Mouse (Mus musculus) lung, postnatal 10 days (tissue): ENCODE data around the gene Zfp13.
"Not testable (repeated sequence)": the region's sequence is repeated elsewhere in the genome, so short reads cannot be mapped to it uniquely, and the experiment has no call there.

Source experiments
- DNase-seq: peaks from one replicate; pipeline ENCODE4 v3.0.0; 2021

Zfp13 gene

GRCm38 (mm10) chr17:23598582-23599552 is at the start of gene Zfp13:
Gene Zfp13 (minus strand): TSS chr17:23599487.
- DNase-seq, result peak; percentile 97

- DNase-seq, result no peak
Measured at GRCm38 (mm10) chr17:23645894-23646293, 46.6 kb upstream of the Zfp13 start.

- no peak for DNase-seq
Measured at GRCm38 (mm10) chr17:23644613-23645495, 45.6 kb upstream of the Zfp13 start, which contains the start of gene Mmp25. Gene Mmp25 (minus strand): TSS chr17:23645277.

- no peak for DNase-seq
Measured at GRCm38 (mm10) chr17:23631241-23631640, 32.0 kb upstream of the Zfp13 start.

- peak; percentile 88 for DNase-seq
Measured at GRCm38 (mm10) chr17:23630195-23631020, 31.1 kb upstream of the Zfp13 start.

- no peak for DNase-seq
Measured at GRCm38 (mm10) chr17:23627813-23628212, 28.5 kb upstream of the Zfp13 start.

GRCm38 (mm10) chr17:23620351-23620750 is 21.1 kb upstream of the Zfp13 start:
- DNase-seq, result no peak

GRCm38 (mm10) chr17:23617087-23617486 is 17.8 kb upstream of the Zfp13 start:
- no peak for DNase-seq

- peak; percentile 71 for DNase-seq
Measured at GRCm38 (mm10) chr17:23610361-23610800, 11.1 kb upstream of the Zfp13 start.

GRCm38 (mm10) chr17:23609612-23610011 is 10.3 kb upstream of the Zfp13 start:
- DNase-seq, result no peak

- no peak for DNase-seq
Measured at GRCm38 (mm10) chr17:23605220-23605619, 5.9 kb upstream of the Zfp13 start.

- DNase-seq, result no peak
Measured at GRCm38 (mm10) chr17:23604394-23604793, 5.1 kb upstream of the Zfp13 start.

- DNase-seq, result peak; percentile 36
Measured at GRCm38 (mm10) chr17:23603542-23603941, 4.3 kb upstream of the Zfp13 start.

- DNase-seq, result peak; percentile 9
Measured at GRCm38 (mm10) chr17:23603077-23603476, 3.8 kb upstream of the Zfp13 start.

GRCm38 (mm10) chr17:23601836-23602585 is 2.7 kb upstream of the Zfp13 start:
- no peak for DNase-seq

GRCm38 (mm10) chr17:23600641-23601622 is 1.6 kb upstream of the Zfp13 start, which contains the start of gene Zscan10:
Gene Zscan10 (plus strand): TSS chr17:23600856.
- DNase-seq, result peak; percentile 6

- DNase-seq, result no peak
Measured at GRCm38 (mm10) chr17:23599605-23600063, 347 bp upstream of the Zfp13 start.

GRCm38 (mm10) chr17:23595139-23595538 is 4.1 kb downstream of the Zfp13 start:
- not testable (repeated sequence) for DNase-seq

- no peak for DNase-seq
Measured at GRCm38 (mm10) chr17:23592926-23593300, 6.4 kb downstream of the Zfp13 start.
